Mouse (Mus musculus) thymus, postnatal 4 days (tissue): ENCODE results near the gene Cd209g.
"Not testable (repeated sequence)": the region's sequence is repeated elsewhere in the genome, so short reads cannot be mapped to it uniquely, and the experiment has no call there.

ENCODE experiments used
- DNase-seq: peaks from one replicate; pipeline ENCODE4 v3.0.0; 2021

Gene Cd209g

GRCm38 (mm10) chr8:4133798-4134197, at the start of gene Cd209g:
Cd209g (plus strand) TSS chr8:4134098.
- no peak for DNase-seq

GRCm38 (mm10) chr8:4087180-4087722, 46.6 kb upstream of the Cd209g start:
- DNase-seq: peak; percentile 24

DNA sequence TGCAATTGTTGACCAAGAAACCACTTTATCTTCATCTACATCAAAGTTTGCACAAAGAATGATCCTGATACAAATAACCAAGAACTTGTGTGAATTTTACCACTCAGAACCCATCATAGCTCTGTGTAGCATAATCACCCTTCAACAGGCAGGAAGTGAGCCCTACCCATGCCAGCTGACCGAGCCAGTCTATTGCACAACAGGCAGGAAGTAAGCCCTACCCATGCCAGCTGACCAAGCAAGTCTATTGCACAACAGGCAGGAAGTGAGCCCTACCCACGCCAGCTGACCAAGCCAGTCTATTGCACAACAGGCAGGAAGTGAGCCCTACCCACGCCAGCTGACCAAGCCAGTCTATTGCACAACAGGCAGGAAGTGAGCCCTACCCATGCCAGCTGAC, 45.4 kb upstream of the Cd209g start:
- DNase-seq: not testable (repeated sequence)

DNA sequence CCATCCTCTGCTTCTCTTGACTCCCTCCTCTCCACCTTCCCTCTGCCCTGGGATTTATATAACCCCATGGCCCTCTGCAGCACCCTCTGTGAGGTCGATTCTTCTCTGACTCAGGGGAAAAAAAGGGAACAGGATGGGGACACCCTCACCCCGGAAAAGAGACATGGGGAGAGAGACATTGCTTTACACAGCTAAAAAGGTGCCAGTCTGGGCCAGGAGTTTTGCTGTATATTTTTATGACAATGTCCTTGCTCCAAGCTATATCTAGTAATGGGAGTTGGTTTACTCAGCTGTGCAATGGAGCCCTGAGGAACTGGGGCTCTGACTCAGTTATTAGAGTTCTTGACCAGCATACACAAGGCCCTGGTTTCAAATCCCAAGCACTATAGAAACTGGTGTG, 28.2 kb upstream of the Cd209g start, which contains the start of gene Cd209f:
Gene Cd209f (minus strand): TSS at position 101 of the 400 bp plus-strand sequence.
- DNase-seq: not testable (repeated sequence)

DNA sequence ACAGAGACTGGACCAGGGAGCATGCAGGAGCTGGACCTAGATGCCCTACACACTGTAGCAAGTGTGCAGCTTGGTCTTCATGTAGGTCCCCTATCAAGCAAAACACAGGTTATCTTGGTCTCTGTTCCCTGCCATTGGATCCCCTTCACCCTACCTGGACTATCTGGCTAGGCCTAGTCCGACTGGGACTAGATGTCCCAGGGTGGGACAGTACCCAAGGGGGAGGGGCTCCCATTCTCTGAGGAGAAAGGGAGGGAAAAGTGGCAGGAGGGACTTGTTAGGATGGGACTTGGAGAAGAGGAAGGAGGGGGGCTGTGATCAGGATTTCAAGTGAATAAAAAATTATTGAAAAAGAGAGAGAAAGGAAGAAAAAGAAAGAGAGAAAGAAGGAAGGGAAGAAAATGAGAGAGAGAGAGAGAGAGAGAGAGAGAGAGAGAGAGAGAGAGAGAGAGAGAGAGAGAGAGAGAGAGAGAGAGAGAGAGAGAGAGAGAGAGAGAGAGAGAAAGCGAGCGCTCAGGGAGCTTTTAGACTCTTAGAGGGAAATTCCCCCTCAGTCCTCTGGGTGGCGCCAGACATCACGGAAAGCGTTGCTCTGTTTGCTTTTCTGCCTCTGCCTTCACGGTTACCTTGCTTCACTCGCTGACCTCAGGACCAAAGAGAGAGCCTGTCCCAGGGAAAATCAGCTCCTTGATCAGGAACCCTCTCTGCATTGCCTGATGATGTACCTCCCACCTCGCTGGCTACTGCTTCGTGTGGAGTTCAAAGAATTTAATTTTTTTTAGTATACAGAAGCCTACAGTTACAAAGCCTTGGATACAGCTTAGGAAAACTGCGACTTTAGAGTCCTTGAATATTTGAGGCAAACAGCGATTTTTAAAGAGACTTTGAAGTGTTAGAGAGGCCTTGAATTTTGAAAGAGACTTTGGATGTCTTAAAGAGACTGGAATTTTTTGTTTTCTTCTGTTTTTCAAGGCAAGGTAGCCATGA, 6.1 kb downstream of the Cd209g start:
- peak; percentile 86 for DNase-seq

GRCm38 (mm10) chr8:4141721-4142120, 7.8 kb downstream of the Cd209g start:
- DNase-seq: peak; percentile 36

DNA sequence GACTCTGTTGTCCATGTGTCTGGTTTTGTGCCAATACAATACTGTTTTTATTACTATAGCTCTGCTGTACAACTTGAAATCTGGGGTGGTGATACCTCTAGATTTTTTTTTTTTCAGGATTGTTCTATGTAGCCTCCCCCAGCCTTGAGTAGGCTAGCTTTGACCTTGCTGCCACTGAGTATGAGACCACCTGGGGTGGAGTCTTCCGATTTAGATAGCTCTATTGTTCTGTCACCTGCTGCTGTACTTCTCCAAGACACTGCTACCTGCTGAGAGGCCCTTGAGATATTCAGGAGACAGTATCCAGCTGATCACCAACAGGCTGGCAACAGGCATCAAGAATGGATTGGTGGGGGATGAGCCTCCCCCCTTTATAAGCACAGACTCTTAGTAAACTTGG, 13.4 kb downstream of the Cd209g start:
- DNase-seq: no peak

DNA sequence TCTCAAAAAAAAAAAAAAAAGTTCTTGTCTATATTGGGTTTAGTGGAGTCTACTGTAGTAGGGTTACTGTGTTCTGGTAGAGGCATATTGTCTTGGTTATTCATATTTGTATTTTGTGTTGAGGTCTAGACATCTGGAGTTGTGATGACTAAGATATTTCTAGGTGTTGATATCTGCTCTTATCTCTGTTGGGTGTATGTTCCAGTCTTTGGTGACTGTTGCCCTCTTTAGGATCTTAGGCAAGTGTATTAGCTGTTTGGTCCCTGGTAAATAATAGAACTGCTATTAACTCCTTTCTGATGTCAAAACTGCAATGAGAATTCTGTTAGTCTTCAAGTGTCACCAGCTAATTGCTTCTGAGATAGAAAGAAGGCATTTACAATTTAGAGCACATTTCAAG, 21.0 kb downstream of the Cd209g start:
- no peak for DNase-seq

DNA sequence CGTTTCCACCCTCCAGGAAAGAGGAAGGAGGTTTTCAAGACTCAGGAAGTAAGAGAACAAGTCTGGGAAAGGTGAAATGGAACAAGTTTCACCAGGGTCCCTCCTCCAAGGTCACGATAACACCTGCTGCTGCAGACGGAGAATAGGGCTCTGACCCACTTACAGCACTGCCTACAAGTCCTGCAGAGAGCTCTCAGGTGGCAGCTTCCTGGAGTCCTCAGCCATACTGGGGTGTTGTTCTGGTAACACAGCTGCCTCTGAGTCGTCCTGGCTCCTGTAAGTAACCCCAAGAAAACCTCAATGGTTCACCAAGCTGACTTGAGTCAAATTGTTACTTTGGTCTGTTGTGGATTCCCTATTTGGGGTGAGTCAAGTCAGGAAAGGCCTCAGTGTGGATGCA, 28.9 kb downstream of the Cd209g start:
- peak; percentile 64 for DNase-seq

GRCm38 (mm10) chr8:4165176-4165851, 31.4 kb downstream of the Cd209g start:
- no peak for DNase-seq

DNA sequence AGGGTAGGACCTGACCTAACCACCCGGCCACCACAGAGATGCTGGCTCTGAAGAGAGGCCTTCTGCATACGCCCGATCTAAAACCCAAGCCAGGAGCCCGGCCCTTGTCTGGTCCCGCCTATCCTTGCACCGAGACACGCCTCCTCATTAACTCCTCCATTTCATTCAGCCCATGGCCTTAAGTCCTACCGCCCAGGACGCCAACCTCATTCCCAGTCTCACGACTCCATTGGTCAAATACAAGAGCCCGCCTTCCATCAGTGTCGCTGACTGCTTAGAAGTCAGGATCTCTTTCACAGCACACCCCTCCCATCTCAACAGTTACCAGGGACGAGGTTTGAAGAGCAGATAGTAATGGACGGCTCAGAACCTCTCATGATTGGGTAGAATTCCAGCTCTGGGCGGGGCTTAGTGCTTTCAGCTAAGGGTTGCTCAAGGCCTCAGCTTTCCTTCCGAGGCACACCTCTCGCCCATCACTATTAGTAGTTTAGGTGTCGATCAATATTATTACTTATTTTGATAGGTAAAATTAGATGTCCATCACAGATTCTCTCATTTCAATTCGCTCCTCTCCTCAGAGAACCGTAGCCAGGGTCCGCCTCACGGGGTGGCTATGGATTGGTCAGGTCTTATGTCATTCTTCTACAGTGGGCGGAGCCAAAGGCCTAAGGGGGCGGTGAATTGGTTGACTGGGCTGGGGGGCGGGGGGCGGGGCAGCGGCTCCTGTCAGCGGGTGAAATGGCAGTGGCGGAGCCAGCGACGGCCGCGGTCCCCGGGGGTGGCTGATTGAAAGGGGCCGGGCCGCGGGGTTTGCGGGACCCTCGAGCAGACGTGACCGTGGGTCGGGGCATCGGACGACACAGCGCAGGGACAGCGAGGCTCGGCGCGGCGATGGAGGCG, 32.2 kb downstream of the Cd209g start, which contains the start of gene Evi5l:
Gene Evi5l (plus strand): TSS at position 716 of the 900 bp plus-strand sequence.
- peak; percentile 96 for DNase-seq

- DNase-seq: no peak
These were observed 33.1 kb downstream of the Cd209g start for GRCm38 (mm10) chr8:4166881-4167525.

GRCm38 (mm10) chr8:4167918-4168317, 34.0 kb downstream of the Cd209g start:
- DNase-seq: no peak

- DNase-seq: no peak
These were observed 38.6 kb downstream of the Cd209g start for GRCm38 (mm10) chr8:4172486-4172885.

DNA sequence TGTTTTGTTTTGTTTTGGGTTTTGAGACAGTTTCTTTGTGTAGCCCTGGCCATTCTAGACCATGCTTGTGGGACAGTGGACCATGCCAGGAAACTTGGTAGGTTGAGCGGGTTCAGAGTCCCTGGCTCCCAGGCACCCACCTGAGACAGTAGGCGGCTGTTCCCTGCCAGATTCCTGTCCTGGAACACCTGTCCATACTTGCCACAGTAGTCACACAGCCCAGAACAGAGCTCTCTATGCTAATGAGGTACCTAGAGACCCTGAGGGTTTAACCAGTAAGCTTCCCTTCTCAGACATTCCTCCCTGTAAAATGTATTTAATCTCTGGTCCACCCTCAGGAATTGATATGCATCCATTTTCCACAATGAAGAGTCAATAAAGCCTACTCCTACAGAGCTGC, 40.1 kb downstream of the Cd209g start:
- DNase-seq: no peak

DNA sequence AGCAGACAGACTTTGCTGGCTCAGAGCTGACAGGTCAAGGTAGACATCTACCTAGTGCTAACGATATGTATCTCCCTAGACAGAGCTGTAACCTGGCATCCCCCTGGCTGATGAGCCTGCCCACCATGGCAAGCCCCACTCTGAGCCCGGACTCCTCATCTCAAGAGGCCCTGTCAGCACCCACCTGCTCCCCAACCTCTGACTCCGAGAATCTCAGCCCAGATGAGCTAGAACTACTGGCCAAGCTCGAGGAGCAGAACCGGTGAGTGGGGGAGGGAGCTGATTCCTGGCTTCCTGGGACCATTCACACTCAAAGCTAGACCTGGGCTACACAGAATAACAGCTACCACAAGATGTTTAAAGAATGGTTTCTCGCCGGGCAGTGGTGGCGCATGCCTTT, 49.5 kb downstream of the Cd209g start:
- no peak for DNase-seq

DNA sequence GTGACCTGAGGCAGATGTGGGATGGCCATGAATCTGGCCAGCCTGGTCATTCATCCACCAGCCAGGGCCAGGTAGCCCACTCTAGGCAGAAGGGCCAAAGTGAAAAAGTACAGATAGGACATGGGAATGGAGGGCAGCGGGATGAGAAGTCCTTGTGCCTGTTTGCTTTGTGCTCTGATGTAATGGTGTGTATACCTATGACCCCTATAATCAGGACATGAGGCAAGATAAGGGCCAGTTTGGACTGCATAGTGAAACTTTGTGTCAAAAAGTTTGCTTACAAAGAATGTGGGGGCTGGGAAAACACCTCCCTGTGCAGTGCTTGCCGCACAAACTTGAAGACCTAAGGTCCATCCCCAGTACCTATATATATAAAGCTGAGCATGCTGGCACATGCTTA, 52.3 kb downstream of the Cd209g start:
- no peak for DNase-seq
